Mouse (Mus musculus) thymus, adult 2 months (tissue): ENCODE measurements around the gene Stambpl1. TPM values are rescaled to one million over a fixed set of nuclear protein-coding genes. Genes with fewer than 3 reads are reported as not detected.

Experiments used
- DNase-seq: peaks from one replicate; pipeline ENCODE4 v3.0.0; 2021
- H3K27ac ChIP-seq: fragments of 200-500 bp; 2 replicates; pipeline ENCODE4 v1.5.1; 2012; ENCODE audit warnings: low read length, control low read depth; ENCODE audit not compliant: control insufficient read depth, insufficient read depth
- H3K27me3 ChIP-seq: fragments of 200-500 bp; 2 replicates; pipeline ENCODE4 v1.6.1; 2012; ENCODE audit warnings: mild to moderate bottlenecking, low read length, moderate library complexity, mixed read lengths; ENCODE audit not compliant: control insufficient read depth, insufficient read depth
- H3K36me3 ChIP-seq: fragments of 200-500 bp; 2 replicates; pipeline ENCODE4 v1.6.1; 2012; ENCODE audit warnings: mild to moderate bottlenecking, low read length, moderate library complexity; ENCODE audit not compliant: control insufficient read depth, insufficient read depth
- H3K4me1 ChIP-seq: fragments of 200-500 bp; replicated peaks from 2 replicates; pipeline ENCODE4 v1.6.1; 2012; ENCODE audit warnings: low read length; ENCODE audit not compliant: control insufficient read depth, insufficient read depth
- H3K4me3 ChIP-seq: fragments of 200-500 bp; 2 replicates; pipeline ENCODE4 v1.5.1; 2012; ENCODE audit warnings: mild to moderate bottlenecking, low read length, control low read depth, moderate library complexity; ENCODE audit not compliant: control insufficient read depth, insufficient read depth
- CTCF ChIP-seq: fragments of 200-500 bp; IDR thresholded peaks from 2 replicates; pipeline ENCODE4 v1.5.1; 2012; ENCODE audit warnings: mild to moderate bottlenecking, control low read depth, low read length, moderate library complexity, borderline replicate concordance; ENCODE audit not compliant: control insufficient read depth, poor library complexity, insufficient read depth; ENCODE audit errors: extremely low read depth
- POLR2A ChIP-seq: fragments of 200-500 bp; IDR thresholded peaks from 2 replicates; pipeline ENCODE4 v1.6.1; 2012; ENCODE audit warnings: mild to moderate bottlenecking, low read length, control low read depth, moderate library complexity; ENCODE audit not compliant: control insufficient read depth, poor library complexity, insufficient read depth; ENCODE audit errors: extremely low read depth
- WGBS: fragments of 180-500 bp; shearing (Covaris S2); methylation state at CpG from one replicate; pipeline ENCODE4 v1.1.7; 2018; 5-methylcytosine and 5-hydroxymethylcytosine counted together
- polyA plus RNA-seq: library from polyadenylated mRNA; depleted of rRNA; stranded (reverse); fragments of >200 nt; gene quantifications from 2 replicates; pipeline ENCODE4 v1.2.3, GENCODE M21; 2012

Stambpl1 gene
- polyA plus RNA-seq, 1 experiment = 34.0 TPM

GRCm38 (mm10) chr19:34166386-34166785 is 25.6 kb upstream of the Stambpl1 start:
- TF ChIP-seq POLR2A (no peak), CTCF (no peak)
- H3K27ac ChIP-seq = peak overlapping the region; percentile 29; the same call in 1 of the 2 replicates
- no peak overlapping the region for H3K4me3 ChIP-seq
- no peaks in the 10 kb centered on the region for H3K27me3 ChIP-seq
- WGBS = 52% methylated on average over 4 of the region's 4 CpGs
- peaks cover 28% of the 10 kb centered on the region for H3K4me1 ChIP-seq
- DNase-seq = no peak
- no peaks in the 10 kb centered on the region for H3K36me3 ChIP-seq

GRCm38 (mm10) chr19:34167896-34168661 is 23.9 kb upstream of the Stambpl1 start:
- TF ChIP-seq POLR2A (no peak), CTCF (no peak)
- peak overlapping the region; percentile 98 for H3K27ac ChIP-seq
- H3K36me3 ChIP-seq = no peaks in the 10 kb centered on the region
- H3K4me3 ChIP-seq = no peak overlapping the region
- peaks cover 21% of the 10 kb centered on the region for H3K4me1 ChIP-seq
- WGBS = 3% methylated on average over 7 of the region's 7 CpGs
- H3K27me3 ChIP-seq = no peaks in the 10 kb centered on the region
- DNase-seq = peak; percentile 37

- DNase-seq = no peak
- Histone ChIP-seq H3K4me1 (peaks cover 23% of the 10 kb centered on the region), H3K27ac (peak overlapping the region; percentile 57), H3K4me3 (no peak overlapping the region), H3K27me3 (no peaks in the 10 kb centered on the region), H3K36me3 (no peaks in the 10 kb centered on the region)
- TF ChIP-seq CTCF (no peak), POLR2A (no peak)
Observed at GRCm38 (mm10) chr19:34169121-34169520, 22.9 kb upstream of the Stambpl1 start.

- TF ChIP-seq CTCF (no peak), POLR2A (no peak)
- H3K27ac ChIP-seq = no peak overlapping the region
- H3K27me3 ChIP-seq = no peaks in the 10 kb centered on the region
- no peaks in the 10 kb centered on the region for H3K36me3 ChIP-seq
- peaks cover 25% of the 10 kb centered on the region for H3K4me1 ChIP-seq
- no peak for DNase-seq
- WGBS = 46% methylated on average over 3 of the region's 3 CpGs
- H3K4me3 ChIP-seq = no peak overlapping the region
Observed at GRCm38 (mm10) chr19:34171167-34171566, 20.9 kb upstream of the Stambpl1 start.

GRCm38 (mm10) chr19:34174004-34174403 is 18.0 kb upstream of the Stambpl1 start:
- 77% methylated on average over 3 of the region's 3 CpGs for WGBS
- no peaks in the 10 kb centered on the region for H3K27me3 ChIP-seq
- no peak overlapping the region for H3K27ac ChIP-seq
- TF ChIP-seq CTCF (no peak), POLR2A (no peak)
- peaks cover 20% of the 10 kb centered on the region for H3K4me1 ChIP-seq
- H3K4me3 ChIP-seq = no peak overlapping the region
- no peak for DNase-seq
- H3K36me3 ChIP-seq = no peaks in the 10 kb centered on the region

GRCm38 (mm10) chr19:34179136-34179535 is 12.9 kb upstream of the Stambpl1 start:
- Histone ChIP-seq H3K36me3 (no peaks in the 10 kb centered on the region), H3K27me3 (no peaks in the 10 kb centered on the region), H3K27ac (no peak overlapping the region; the same call in 1 of the 2 replicates), H3K4me3 (no peak overlapping the region), H3K4me1 (peaks cover 18% of the 10 kb centered on the region)
- TF ChIP-seq POLR2A (no peak), CTCF (no peak)
- 69% methylated on average over 4 of the region's 4 CpGs for WGBS
- DNase-seq = no peak
